ENCODE assay signal across 8 mouse cellular contexts in the genomic region with DNA sequence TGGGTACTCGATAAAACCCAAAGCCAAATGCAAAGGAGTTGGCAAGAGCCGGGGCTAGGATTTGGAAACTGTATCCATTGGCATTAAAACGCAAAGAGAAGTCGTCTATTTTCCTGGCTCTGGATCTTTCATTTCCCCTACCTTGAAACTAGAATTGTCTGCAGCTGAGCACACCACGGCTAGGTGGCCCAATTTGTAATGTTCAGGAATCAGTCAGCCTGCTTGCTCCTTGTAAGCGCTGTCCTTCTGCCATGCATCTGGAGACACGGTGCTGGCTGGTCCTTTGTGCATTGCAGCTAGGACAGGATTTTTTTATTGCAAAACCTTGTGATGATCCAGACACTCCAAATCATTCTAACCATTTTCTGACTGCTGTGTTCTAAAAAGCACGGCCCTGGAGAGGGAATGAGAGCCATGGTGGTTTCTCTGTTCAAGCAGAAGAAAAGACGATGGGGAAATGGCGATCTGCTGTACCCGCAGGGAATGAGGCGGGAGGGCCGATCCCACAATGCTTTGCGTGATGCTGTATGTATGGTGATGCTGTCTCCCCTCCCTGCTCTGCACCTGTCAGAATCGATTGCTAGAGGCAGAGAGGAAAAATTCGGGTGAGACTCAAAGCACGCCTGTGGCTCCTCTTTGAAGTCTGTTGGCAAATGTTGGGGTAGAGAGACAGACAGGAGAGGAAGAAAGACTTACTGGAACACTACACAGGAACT. TPM values are rescaled to one million over a fixed set of nuclear protein-coding genes. Genes with fewer than 3 reads are reported as not detected.
DNase-seq lines count a peak whose midpoint lies in the region.

No protein-coding gene starts in this region.

- peak; percentile 27 for DNase-seq in layer of hippocampus, adult 11-12 months (ENCODE audit: low spot score)
- DNase-seq in layer of hippocampus, postnatal 25 days (ENCODE audit: extremely low spot score in 1 of 2, low spot score in 1 of 2) = no peak
- DNase-seq in cerebellum, adult 18-20 months = peak; percentile 78 to 81
- DNase-seq in layer of hippocampus, postnatal 10 days (ENCODE audit: low spot score in 2 of 2) = peak; percentile 33 to 34
- peak; percentile 47 to 49 for DNase-seq in right cerebral cortex, postnatal 10 days (ENCODE audit: low spot score in 2 of 2)
- DNase-seq in thymus, postnatal 10 days (ENCODE audit: low spot score in 2 of 2) = no peak
- no peak for DNase-seq in embryo, embryonic 11 days
- DNase-seq in gastrocnemius, postnatal 4 days (ENCODE audit: low spot score in 2 of 2) = no peak

RNA-seq across cellular contexts. Expression of a gene that starts 35.5 kb away (rescaled TPM):
- total RNA-seq in layer of hippocampus, postnatal 25 days (2021) = 1 to 10 TPM in 1 of 2 experiments, under 1 TPM in 1; 0.23 to 1.1 TPM
- under 1 TPM in 1 of 2 experiments, not detected in 1; 0.38 TPM for total RNA-seq in layer of hippocampus, postnatal 10 days (2021)
- under 1 TPM; 0.32 to 0.49 TPM for total RNA-seq in gastrocnemius, postnatal 4 days (2021)

Comparison
In these comparisons a context has a peak if more than half of its experiments do, and no peak if none do; other contexts are left out.
1. DNase-seq: peak in layer of hippocampus, adult 11-12 months (single experiment), cerebellum, adult 18-20 months (2 of 2), layer of hippocampus, postnatal 10 days (2 of 2) and right cerebral cortex, postnatal 10 days (2 of 2); none in layer of hippocampus, postnatal 25 days (0 of 2), thymus, postnatal 10 days (0 of 2), embryo, embryonic 11 days (single experiment) and gastrocnemius, postnatal 4 days (0 of 2).